Mouse (Mus musculus) intestine, embryonic 16.5 days (tissue): ENCODE data around the gene Stard13. TPM values are rescaled to one million over a fixed set of nuclear protein-coding genes. Genes with fewer than 3 reads are reported as not detected.

Experiments used
- ATAC-seq: fragments of 200-750 bp; cut with Nextera tagmentation; 2 replicates; pipeline ENCODE4 v1.8.0; 2017; ENCODE audit warnings: moderate TSS enrichment, moderate library complexity
- H3K27ac ChIP-seq: fragments of 300-500 bp; sonication (generic); 2 replicates; pipeline ENCODE4 v1.5.1; 2014; ENCODE audit warnings: mild to moderate bottlenecking, low read length
- H3K27me3 ChIP-seq: fragments of 300-500 bp; sonication (generic); replicated peaks from 2 replicates; pipeline ENCODE4 v1.6.1; 2014; ENCODE audit warnings: low read length, control low read depth, mixed read lengths; ENCODE audit not compliant: control insufficient read depth, insufficient read depth
- H3K36me3 ChIP-seq: fragments of 300-500 bp; sonication (generic); 2 replicates; pipeline ENCODE4 v1.6.1; 2014; ENCODE audit warnings: low read length, control low read depth; ENCODE audit not compliant: control insufficient read depth, insufficient read depth
- H3K4me1 ChIP-seq: fragments of 300-500 bp; sonication (generic); 2 replicates; pipeline ENCODE4 v1.6.1; 2014; ENCODE audit warnings: low read length, control low read depth, mixed read lengths; ENCODE audit not compliant: control insufficient read depth, insufficient read depth
- H3K4me2 ChIP-seq: fragments of 300-500 bp; sonication (generic); 2 replicates; pipeline ENCODE4 v1.6.1; 2014; ENCODE audit warnings: low read depth, low read length, control low read depth
- H3K4me3 ChIP-seq: fragments of 300-500 bp; sonication (generic); 2 replicates; pipeline ENCODE4 v1.5.1; 2014; ENCODE audit warnings: mild to moderate bottlenecking, low read length
- H3K9ac ChIP-seq: fragments of 300-500 bp; sonication (generic); 2 replicates; pipeline ENCODE4 v1.6.1; 2014; ENCODE audit warnings: low read depth, low read length
- H3K9me3 ChIP-seq: fragments of 300-500 bp; sonication (generic); 2 replicates; pipeline ENCODE4 v1.6.1; 2016; ENCODE audit warnings: low read length, control low read depth; ENCODE audit not compliant: control insufficient read depth
- WGBS: fragments of 180-500 bp; shearing (Covaris S2); extraction: QIAGEN DNeasy Blood & Tissue Kit; methylation state at CpG from one replicate; pipeline ENCODE4 v1.1.7; 2014; 5-methylcytosine and 5-hydroxymethylcytosine counted together
- polyA plus RNA-seq: library from polyadenylated mRNA; unstranded; fragments of >200 nt; fragmentation: Nextera tagmentation; extraction: Ambion mirVana; gene quantifications from 2 replicates; pipeline ENCODE4 v1.2.1, GENCODE M21; 2015

Stard13 gene
- polyA plus RNA-seq, 1 experiment from 2014 or later = 10.7 TPM

GRCm38 (mm10) chr5:151022939-151023338 lies 210.7 kb downstream of the Stard13 start:
- H3K9me3 ChIP-seq = no peaks in the 10 kb centered on the region
- H3K27me3 ChIP-seq = no peaks in the 10 kb centered on the region
- no peaks in the 10 kb centered on the region for H3K36me3 ChIP-seq
- peak overlapping the region; percentile 60; the same call in 1 of the 2 replicates for H3K27ac ChIP-seq
- H3K9ac ChIP-seq = no peak overlapping the region
- H3K4me3 ChIP-seq = no peak overlapping the region
- peaks cover 10% of the 10 kb centered on the region for H3K4me1 ChIP-seq
- ATAC-seq = no peak
- WGBS = 21% methylated on average over 1 of the region's 1 CpGs
- no peak overlapping the region for H3K4me2 ChIP-seq

GRCm38 (mm10) chr5:151022026-151022425 lies 211.6 kb downstream of the Stard13 start:
- no peak overlapping the region for H3K27ac ChIP-seq
- H3K4me2 ChIP-seq = no peak overlapping the region
- H3K36me3 ChIP-seq = no peaks in the 10 kb centered on the region
- H3K9ac ChIP-seq = no peak overlapping the region
- peaks cover 10% of the 10 kb centered on the region for H3K4me1 ChIP-seq
- no peak for ATAC-seq
- no peaks in the 10 kb centered on the region for H3K9me3 ChIP-seq
- no peak overlapping the region for H3K4me3 ChIP-seq
- no peaks in the 10 kb centered on the region for H3K27me3 ChIP-seq
- WGBS = 74% methylated on average over 7 of the region's 7 CpGs

GRCm38 (mm10) chr5:151020831-151021230 lies 212.8 kb downstream of the Stard13 start:
- H3K27ac ChIP-seq = no peak overlapping the region
- 76% methylated on average over 14 of the region's 14 CpGs for WGBS
- H3K36me3 ChIP-seq = no peaks in the 10 kb centered on the region
- H3K27me3 ChIP-seq = no peaks in the 10 kb centered on the region
- no peaks in the 10 kb centered on the region for H3K9me3 ChIP-seq
- no peak overlapping the region for H3K4me3 ChIP-seq
- no peak overlapping the region for H3K9ac ChIP-seq
- H3K4me2 ChIP-seq = no peak overlapping the region
- H3K4me1 ChIP-seq = peaks cover 10% of the 10 kb centered on the region
- no peak for ATAC-seq

GRCm38 (mm10) chr5:151020031-151020820 lies 213.4 kb downstream of the Stard13 start:
- no peaks in the 10 kb centered on the region for H3K36me3 ChIP-seq
- ATAC-seq = no peak
- no peak overlapping the region for H3K4me3 ChIP-seq
- no peaks in the 10 kb centered on the region for H3K27me3 ChIP-seq
- WGBS = 76% methylated on average over 13 of the region's 13 CpGs
- no peak overlapping the region for H3K4me2 ChIP-seq
- peaks cover 10% of the 10 kb centered on the region for H3K4me1 ChIP-seq
- no peak overlapping the region for H3K9ac ChIP-seq
- no peaks in the 10 kb centered on the region for H3K9me3 ChIP-seq
- H3K27ac ChIP-seq = no peak overlapping the region

GRCm38 (mm10) chr5:151018959-151019358 lies 214.7 kb downstream of the Stard13 start:
- Histone ChIP-seq H3K27me3 (no peaks in the 10 kb centered on the region), H3K9me3 (no peaks in the 10 kb centered on the region), H3K36me3 (no peaks in the 10 kb centered on the region), H3K27ac (no peak overlapping the region), H3K4me1 (peaks cover 10% of the 10 kb centered on the region), H3K4me3 (no peak overlapping the region), H3K4me2 (no peak overlapping the region), H3K9ac (no peak overlapping the region)
- peak; percentile 51; the same call in 1 of the 2 replicates for ATAC-seq
- whole genome bisulfite sequencing = 50% methylated on average over 5 of the region's 5 CpGs

GRCm38 (mm10) chr5:151018450-151018849 lies 215.2 kb downstream of the Stard13 start:
- Histone ChIP-seq H3K4me2 (no peak overlapping the region), H3K4me3 (no peak overlapping the region), H3K9ac (no peak overlapping the region), H3K27me3 (no peaks in the 10 kb centered on the region), H3K27ac (no peak overlapping the region), H3K4me1 (peaks cover 9% of the 10 kb centered on the region), H3K9me3 (no peaks in the 10 kb centered on the region), H3K36me3 (no peaks in the 10 kb centered on the region)
- ATAC-seq = peak; percentile 63
- 73% methylated on average over 5 of the region's 5 CpGs for WGBS

- WGBS = 77% methylated on average over 1 of the region's 1 CpGs
- Histone ChIP-seq H3K27me3 (no peaks in the 10 kb centered on the region), H3K9me3 (no peaks in the 10 kb centered on the region), H3K4me3 (no peak overlapping the region), H3K36me3 (no peaks in the 10 kb centered on the region), H3K4me1 (no peaks in the 10 kb centered on the region), H3K9ac (no peak overlapping the region), H3K4me2 (no peak overlapping the region), H3K27ac (no peak overlapping the region)
- no peak for ATAC-seq
Observed at GRCm38 (mm10) chr5:151004216-151004755, 229.3 kb downstream of the Stard13 start.

GRCm38 (mm10) chr5:151002051-151002450 lies 231.6 kb downstream of the Stard13 start:
- H3K9ac ChIP-seq = no peak overlapping the region
- no peaks in the 10 kb centered on the region for H3K27me3 ChIP-seq
- no peaks in the 10 kb centered on the region for H3K36me3 ChIP-seq
- no peak for ATAC-seq
- H3K4me1 ChIP-seq = no peaks in the 10 kb centered on the region
- 95% methylated on average over 4 of the region's 4 CpGs for WGBS
- H3K27ac ChIP-seq = no peak overlapping the region
- no peak overlapping the region for H3K4me2 ChIP-seq
- H3K4me3 ChIP-seq = no peak overlapping the region
- H3K9me3 ChIP-seq = no peaks in the 10 kb centered on the region

- no peaks in the 10 kb centered on the region for H3K4me1 ChIP-seq
- 87% methylated on average over 7 of the region's 7 CpGs for WGBS
- ATAC-seq = no peak
- no peak overlapping the region for H3K9ac ChIP-seq
- H3K27ac ChIP-seq = no peak overlapping the region
- H3K9me3 ChIP-seq = no peaks in the 10 kb centered on the region
- no peak overlapping the region for H3K4me2 ChIP-seq
- no peaks in the 10 kb centered on the region for H3K27me3 ChIP-seq
- no peak overlapping the region for H3K4me3 ChIP-seq
- no peaks in the 10 kb centered on the region for H3K36me3 ChIP-seq
Observed at GRCm38 (mm10) chr5:151001111-151001510, 232.5 kb downstream of the Stard13 start.
